Mouse (Mus musculus) retina, postnatal 7 days (tissue): ENCODE data around the gene Etv5.
A peak's percentile ranks its signal among the peaks of the same experiment; 100 is the strongest.

ENCODE experiments used
- DNase-seq: peaks from one replicate; pipeline ENCODE4 v3.0.0-alpha.2; 2012; ENCODE audit warnings: low read depth, low spot score

Gene Etv5

DNA sequence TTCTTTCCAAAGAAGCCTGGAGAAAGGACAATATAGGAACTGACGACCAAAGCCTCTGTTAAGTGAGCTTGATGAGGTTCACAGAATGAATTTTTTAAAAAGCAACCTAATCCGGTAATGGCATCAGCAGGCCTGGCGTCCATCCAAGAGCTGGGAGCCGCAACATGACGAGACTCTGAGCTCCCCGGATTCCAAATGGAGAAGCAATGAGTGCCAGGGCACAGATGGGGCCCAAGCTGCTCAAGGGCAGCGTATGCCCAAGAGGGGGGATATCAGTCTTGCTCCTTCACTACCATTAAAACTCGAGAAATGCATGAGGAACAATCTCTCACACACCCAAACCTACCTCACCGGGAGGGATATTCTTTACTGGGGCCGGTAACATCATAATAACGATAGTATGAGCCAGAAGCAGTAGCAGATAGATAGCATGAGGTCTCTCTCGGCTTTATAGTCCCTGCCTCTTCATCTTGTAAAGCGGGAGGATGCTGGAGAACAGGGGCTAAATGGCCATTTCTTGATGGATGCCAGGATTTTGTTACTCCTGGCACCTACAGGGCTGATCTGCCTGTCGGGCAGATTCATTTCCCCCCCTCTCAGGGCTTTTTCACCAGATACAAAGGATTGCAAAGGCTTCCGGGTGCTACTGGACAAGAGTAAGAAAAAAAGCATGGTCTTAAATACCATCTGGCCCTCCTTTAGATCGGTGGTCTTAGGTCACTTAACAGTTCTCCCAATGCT is 9.1 kb downstream of the Etv5 start:
- no peak for DNase-seq

GRCm38 (mm10) chr16:22429377-22429776 is 10.1 kb downstream of the Etv5 start:
- no peak for DNase-seq

DNA sequence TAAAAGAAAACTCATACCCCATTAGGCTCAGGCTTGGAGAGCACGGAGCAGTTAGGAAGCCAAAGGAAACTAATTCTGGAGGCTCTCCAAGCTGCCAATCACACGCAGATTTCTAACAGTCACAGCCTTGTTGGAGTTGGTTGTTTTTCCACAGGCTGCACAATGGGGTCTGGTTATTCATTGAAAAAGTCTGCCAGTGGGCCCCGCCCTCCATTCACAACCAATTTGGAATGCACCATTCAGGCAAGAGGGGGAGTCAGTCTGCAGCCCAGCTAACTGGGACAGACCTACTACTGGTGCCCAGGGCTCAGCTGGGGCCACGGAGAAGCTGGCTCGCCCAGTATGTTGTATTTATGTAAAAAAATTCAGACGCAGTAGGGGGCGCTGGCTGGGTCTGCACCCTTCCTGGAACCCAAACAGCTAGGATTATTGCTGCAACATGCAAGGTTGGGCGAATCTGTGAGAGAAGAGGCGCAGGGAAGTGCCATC is 10.6 kb downstream of the Etv5 start:
- DNase-seq, result peak; percentile 60

GRCm38 (mm10) chr16:22426866-22427265 is 12.7 kb downstream of the Etv5 start:
- DNase-seq, result no peak

DNA sequence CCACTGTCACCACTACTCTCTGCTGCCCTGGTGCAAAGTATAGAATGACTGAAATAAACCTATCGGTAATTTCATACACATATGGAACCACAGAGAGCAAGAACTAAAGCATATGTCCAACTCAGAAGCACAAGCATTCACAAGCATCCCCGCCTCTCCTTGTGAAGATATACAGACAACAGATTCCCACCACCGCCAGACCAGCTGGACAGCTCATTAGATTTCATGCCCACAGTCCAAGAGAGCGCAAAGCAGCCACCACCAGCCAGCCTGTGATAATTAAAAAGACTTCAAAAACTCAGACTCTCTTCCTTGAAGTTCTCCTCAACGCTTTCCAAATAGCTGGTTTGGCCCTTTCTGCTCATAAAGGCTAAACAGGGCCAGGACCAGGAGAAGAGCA is 17.3 kb downstream of the Etv5 start:
- no peak for DNase-seq

- no peak for DNase-seq
These were observed 21.6 kb downstream of the Etv5 start for GRCm38 (mm10) chr16:22417931-22418330.

- no peak for DNase-seq
These were observed 22.5 kb downstream of the Etv5 start for GRCm38 (mm10) chr16:22417044-22417443.

DNA sequence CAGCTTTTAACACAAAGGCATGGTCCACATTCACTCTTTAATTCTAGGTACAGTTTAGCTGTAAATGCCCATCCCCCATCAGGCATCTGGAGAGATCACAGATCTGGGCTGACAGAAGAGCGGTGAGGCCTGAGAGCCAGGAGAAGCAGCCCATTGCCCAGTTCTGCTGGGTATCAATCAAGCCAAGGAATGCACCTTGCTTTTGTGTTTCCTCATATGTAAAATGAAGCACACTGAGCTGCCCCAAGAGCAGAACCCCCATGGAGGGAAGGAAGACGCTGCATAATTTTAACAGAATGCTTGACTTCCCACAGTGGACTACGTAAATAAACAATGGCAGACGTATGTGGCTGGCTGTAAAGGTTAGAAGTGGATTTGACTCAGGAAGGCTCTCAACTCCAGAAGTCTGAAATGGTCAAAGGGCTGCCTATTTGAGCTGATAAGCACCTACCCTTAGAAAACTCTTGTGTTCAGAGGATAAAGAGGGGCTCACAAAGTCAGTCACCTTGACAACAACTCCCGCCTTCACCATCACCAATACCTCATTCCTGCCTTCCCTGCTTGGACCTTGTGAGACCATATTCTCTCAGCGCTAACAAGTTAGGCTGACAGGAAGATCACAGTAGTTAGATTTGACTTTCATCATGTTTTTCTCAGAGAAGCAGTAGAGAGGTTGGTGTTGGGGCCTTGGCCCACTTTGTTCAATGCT is 23.2 kb downstream of the Etv5 start:
- DNase-seq, result no peak

DNA sequence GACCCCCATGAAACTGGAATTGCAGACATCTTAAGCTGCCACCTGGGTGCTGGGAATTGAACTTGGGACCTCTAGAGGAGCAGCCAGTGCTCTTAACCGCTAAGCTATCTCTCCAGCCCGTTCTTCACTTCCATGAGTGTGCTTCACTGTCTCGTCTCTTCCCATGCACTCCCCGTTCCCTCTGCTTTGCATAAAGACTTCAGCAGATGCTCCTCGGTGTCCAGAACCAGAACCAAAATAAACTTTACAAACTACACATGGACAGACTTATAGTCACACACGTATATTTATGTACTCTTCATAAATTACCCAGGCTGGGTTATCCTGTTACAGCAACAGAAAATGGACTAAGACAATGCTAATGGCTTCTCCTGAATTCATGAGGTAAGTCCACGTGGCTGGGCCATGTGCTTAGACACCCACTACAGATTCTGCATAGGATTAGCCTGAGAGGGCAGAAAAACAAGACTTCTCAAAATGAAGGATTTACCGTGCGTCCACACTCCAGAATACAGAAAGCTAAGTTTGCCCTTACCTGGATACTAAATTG is 25.2 kb downstream of the Etv5 start:
- DNase-seq, result no peak

GRCm38 (mm10) chr16:22412459-22413229 is 26.9 kb downstream of the Etv5 start:
- no peak for DNase-seq

DNA sequence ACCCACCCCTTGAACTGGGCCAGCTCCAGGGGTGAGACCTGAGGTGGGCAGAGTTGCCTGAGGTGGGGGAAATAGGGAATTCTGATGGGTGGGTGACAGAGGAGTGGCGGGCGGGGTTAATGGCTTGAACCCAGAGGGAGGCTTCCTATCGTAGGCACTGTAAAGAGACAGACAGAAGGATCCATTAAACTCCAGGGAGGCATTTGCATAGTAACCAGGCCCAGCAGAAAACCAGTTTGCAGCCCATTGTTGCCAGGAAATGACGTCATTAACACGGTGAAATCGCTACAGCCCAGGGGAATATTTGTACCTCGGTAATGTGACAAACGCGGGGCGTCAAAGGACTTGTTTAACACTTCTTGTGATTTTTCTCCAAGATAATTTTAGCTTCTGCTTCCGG is 27.8 kb downstream of the Etv5 start:
- DNase-seq, result no peak

DNA sequence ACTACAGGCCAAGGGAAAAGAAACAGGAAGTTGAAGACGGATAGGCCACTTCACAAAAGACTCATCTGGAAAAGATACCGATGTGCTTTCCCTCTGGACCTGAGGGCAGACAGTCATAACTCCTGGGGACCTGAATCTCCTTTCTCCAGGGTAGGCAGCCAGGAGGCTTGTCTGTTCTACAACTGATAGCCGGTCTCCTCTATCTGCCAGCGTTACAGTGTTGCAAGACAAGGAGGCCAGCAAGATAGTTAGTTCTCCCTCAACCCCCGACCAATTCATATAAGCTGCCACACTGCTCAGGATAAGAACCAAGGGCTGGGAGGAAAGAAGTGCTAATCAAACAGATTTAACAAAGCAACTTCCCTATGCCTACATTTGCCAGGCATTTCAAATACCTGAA is 29.5 kb downstream of the Etv5 start:
- DNase-seq, result no peak

- no peak for DNase-seq
These were observed 30.7 kb downstream of the Etv5 start for GRCm38 (mm10) chr16:22408642-22409360.

- DNase-seq, result no peak
These were observed 32.8 kb downstream of the Etv5 start for GRCm38 (mm10) chr16:22406747-22407146.

DNA sequence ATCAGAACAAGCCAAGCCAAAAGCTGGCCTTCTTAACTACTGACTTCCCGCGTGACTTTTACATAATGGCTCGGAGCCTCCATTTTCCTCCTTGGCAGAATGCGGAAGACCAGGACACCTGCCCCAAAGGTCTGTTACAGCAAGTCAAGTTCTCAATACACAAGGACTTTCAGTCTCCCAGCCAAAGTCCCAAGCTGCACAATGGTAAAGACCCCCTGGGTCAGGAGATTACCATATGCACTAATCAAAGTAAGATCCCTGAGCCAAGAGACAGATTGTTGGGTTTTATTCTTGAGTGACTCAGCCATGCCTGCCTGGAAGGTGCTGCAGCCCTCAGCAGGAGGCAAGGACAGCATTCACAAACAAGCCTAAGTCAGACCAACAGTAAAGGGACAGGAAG is 33.5 kb downstream of the Etv5 start:
- DNase-seq, result no peak

GRCm38 (mm10) chr16:22405492-22405891 is 34.0 kb downstream of the Etv5 start:
- no peak for DNase-seq

DNA sequence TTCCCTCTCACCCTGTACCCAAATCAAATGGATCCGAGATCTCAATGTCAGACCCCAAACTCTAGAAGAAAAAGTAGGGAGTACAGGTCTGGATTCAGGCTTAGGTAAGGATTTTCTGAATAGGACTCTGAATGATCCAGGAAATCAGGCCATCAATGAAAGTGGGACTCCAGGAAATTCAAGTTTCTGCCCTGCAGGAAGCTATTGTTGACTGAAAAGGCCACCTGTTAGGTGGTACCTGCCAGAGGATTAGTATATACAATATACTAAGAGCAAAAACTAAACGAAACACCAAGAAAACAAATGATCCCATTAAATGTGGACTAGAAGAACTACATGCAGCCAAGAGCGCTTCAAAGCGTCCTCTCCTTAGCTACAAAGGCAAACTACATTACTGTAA is 35.8 kb downstream of the Etv5 start:
- no peak for DNase-seq

GRCm38 (mm10) chr16:22402600-22402999 is 36.9 kb downstream of the Etv5 start:
- DNase-seq, result no peak

DNA sequence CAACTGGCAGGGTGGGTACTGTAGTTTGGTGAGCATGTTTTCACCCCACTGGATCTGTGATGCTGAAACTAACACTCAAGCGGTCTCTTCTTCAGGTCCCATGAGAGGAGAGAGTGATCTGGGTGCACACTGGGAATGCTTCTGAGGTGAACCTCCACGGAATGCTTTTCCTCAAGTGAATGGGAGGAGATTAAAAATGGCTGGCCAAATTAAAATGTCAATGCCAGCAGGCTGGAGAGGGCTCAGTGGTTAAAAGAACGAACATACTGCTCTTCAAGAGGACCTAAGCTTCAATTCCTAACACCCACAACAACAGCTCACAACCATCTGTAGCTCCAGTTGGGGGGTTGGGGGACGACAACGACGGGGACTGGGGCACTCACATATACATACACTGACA is 39.3 kb downstream of the Etv5 start:
- DNase-seq, result no peak

DNA sequence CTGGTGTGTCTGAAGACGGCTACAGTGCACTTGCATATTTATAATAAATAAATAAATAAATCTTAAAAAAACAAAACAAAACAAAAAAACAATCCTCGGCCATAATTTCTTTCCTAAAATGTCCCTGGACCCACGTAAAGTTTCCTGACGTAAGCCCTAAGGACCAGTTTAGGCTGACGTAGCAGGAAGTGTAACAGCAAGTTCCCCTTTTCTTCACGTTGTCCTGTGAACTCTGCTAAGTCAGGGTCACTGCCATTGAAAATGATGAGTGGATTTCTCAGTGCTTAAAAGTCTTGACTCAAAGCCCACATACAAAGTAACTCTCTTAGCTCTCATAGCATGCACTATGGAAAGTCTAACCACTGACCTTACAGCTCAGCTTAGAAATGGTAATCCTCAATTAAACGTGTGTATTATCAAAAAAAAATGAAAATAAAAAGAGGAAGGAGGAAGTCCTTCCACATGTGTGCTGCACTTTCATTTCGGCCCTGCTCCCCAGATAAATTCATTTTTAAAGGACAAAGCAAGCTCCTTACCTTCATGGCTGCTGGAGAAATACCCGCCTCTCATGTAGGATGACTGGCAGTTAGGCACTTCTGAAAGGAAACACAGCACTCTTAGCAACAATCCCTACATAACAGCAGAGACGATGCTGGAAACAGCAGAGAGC is 40.6 kb downstream of the Etv5 start:
- DNase-seq, result no peak

- DNase-seq, result no peak
These were observed 41.2 kb downstream of the Etv5 start for GRCm38 (mm10) chr16:22398354-22398753.
